In genomic region chr11:69804652-69804940, GRCm38 (mm10) we compare ENCODE assay signal across 9 mouse cellular contexts. TPM values are rescaled to one million over a fixed set of nuclear protein-coding genes. Genes with fewer than 3 reads are reported as not detected.
DNase-seq lines count a peak whose midpoint lies in the region; ATAC-seq and TF ChIP-seq lines count a peak whose summit lies in the region.
"Had no signal": no experiment of that assay in that cellular context is flagged by ENCODE, and none has a peak within 500 bp of the region (broad histone marks: within the 10 kb centered on the region; RNA-seq: fewer than 3 reads in every experiment).

No protein-coding gene starts in this region.

- H3K9ac ChIP-seq in heart, postnatal 0 days (replicated peaks; ENCODE audit: low read depth, low read length): no peak overlapping the region
- peak overlapping the region; percentile 19; the same call in 1 of the 2 replicates for H3K9ac ChIP-seq in midbrain, embryonic 13.5 days (replicated peaks)

- TF ChIP-seq EP300 in heart, postnatal 0 days (IDR thresholded peaks at IDR 0.05; ENCODE audit: low read depth): no peak

- H3K27ac ChIP-seq in heart, postnatal 0 days (ENCODE audit: low read depth): no peak overlapping the region
- no peak overlapping the region for H3K27ac ChIP-seq in midbrain, embryonic 13.5 days

- H3K9me3 ChIP-seq in heart, postnatal 0 days (replicated peaks; ENCODE audit: control insufficient read depth, low read length): no peaks in the 10 kb centered on the region
- H3K9me3 ChIP-seq in midbrain, embryonic 13.5 days: no peaks in the 10 kb centered on the region

- WGBS in heart, postnatal 0 days: 12% methylated on average over 12 of the region's 12 CpGs
- 6% methylated on average over 12 of the region's 12 CpGs for WGBS in midbrain, embryonic 13.5 days

- peaks cover 39% of the 10 kb centered on the region for H3K4me1 ChIP-seq in heart, postnatal 0 days (ENCODE audit: control insufficient read depth, insufficient read depth)
- H3K4me1 ChIP-seq in midbrain, embryonic 13.5 days (replicated peaks): peaks cover 56% of the 10 kb centered on the region

- peak; percentile 96 for DNase-seq in heart, adult 11 months
- no peak for DNase-seq in heart, adult 8-10 months (ENCODE audit: low spot score)
- no peak for DNase-seq in heart, postnatal 0 days (ENCODE audit: low spot score)
- peak; percentile 37 to 60 for DNase-seq in kidney, postnatal 4 days
- DNase-seq in layer of hippocampus, postnatal 14 days (ENCODE audit: low spot score in 2 of 2): no peak
- no peak for DNase-seq in left cerebral cortex, adult 8-10 months (ENCODE audit: low spot score in 2 of 2)
- DNase-seq in frontal cortex, postnatal 25 days (ENCODE audit: low spot score in 2 of 2): no peak

- H3K27me3 ChIP-seq in heart, postnatal 0 days (ENCODE audit: control insufficient read depth, insufficient read depth, low read length): peaks cover 24% of the 10 kb centered on the region
- H3K27me3 ChIP-seq in midbrain, embryonic 13.5 days: peaks cover 44% of the 10 kb centered on the region

- peak overlapping the region; percentile 84 for H3K4me2 ChIP-seq in heart, postnatal 0 days (ENCODE audit: low read depth, low read length)
- H3K4me2 ChIP-seq in midbrain, embryonic 13.5 days (replicated peaks): peak overlapping the region; percentile 97

- ATAC-seq in heart, postnatal 0 days (ENCODE audit: insufficient read depth, low read depth): no peak
- ATAC-seq in midbrain, embryonic 13.5 days: no peak

- H3K36me3 ChIP-seq in heart, postnatal 0 days (replicated peaks; ENCODE audit: control insufficient read depth, insufficient read depth, low read length): no peaks in the 10 kb centered on the region
- H3K36me3 ChIP-seq in midbrain, embryonic 13.5 days: no peaks in the 10 kb centered on the region

- peak overlapping the region; percentile 57 for H3K4me3 ChIP-seq in heart, postnatal 0 days (ENCODE audit: low read depth, low read length)
- H3K4me3 ChIP-seq in midbrain, embryonic 13.5 days (replicated peaks): peak overlapping the region; percentile 59; the same call in 1 of the 2 replicates

- TF ChIP-seq CTCF in heart, postnatal 0 days (IDR thresholded peaks at IDR 0.05; ENCODE audit: low read depth): no peak

RNA-seq across cellular contexts. Expression of gene Tmem102, which starts 0.8 kb away (rescaled TPM):
- total RNA-seq in heart, adult 8-10 months (2022): under 1 TPM; 0.14 to 0.57 (median 0.31) TPM
- total RNA-seq in heart, postnatal 0 days (2014; rRNA removed; ENCODE audit: low replicate concordance): 0.43 and 2.7 TPM in 2 replicates
- 2.6 TPM in 2 replicates for polyA plus RNA-seq in heart, postnatal 0 days (2015; fragmentation: Nextera tagmentation; extraction: Ambion mirVana)
- 0.44 and 0.52 TPM in 2 replicates for polyA plus RNA-seq in midbrain, embryonic 13.5 days (2015; fragmentation: Nextera tagmentation; extraction: Ambion mirVana)
- total RNA-seq in layer of hippocampus, postnatal 14 days (2021): not detected
- total RNA-seq in left cerebral cortex, adult 8-10 months (2022): under 1 TPM in 2 of 4 experiments, not detected in 2; 0.16 to 0.20 TPM
- polyA plus RNA-seq: erythroblast, embryonic 14.5 days had no signal

RNA-seq across cellular contexts. Expression of gene Fgf11, which starts 2.9 kb away (rescaled TPM):
- total RNA-seq in heart, adult 8-10 months (2022): 1 to 10 TPM; 2.1 to 3.3 (median 2.6) TPM
- total RNA-seq in heart, postnatal 0 days (2014; rRNA removed; ENCODE audit: low replicate concordance): 5.3 and 5.7 TPM in 2 replicates
- polyA plus RNA-seq in heart, postnatal 0 days (2015; fragmentation: Nextera tagmentation; extraction: Ambion mirVana): 0.75 and 1.0 TPM in 2 replicates
- polyA plus RNA-seq in midbrain, embryonic 13.5 days (2015; fragmentation: Nextera tagmentation; extraction: Ambion mirVana): 3.4 and 4.4 TPM in 2 replicates
- 10 to 100 TPM; 22.8 to 23.7 TPM for total RNA-seq in layer of hippocampus, postnatal 14 days (2021)
- 10 to 100 TPM; 18.8 to 22.3 (median 19.7) TPM for total RNA-seq in left cerebral cortex, adult 8-10 months (2022)

RNA-seq across cellular contexts. Expression of gene Chrnb1, which starts 8.9 kb away (rescaled TPM):
- 1 to 10 TPM; 2.2 to 4.3 (median 3.8) TPM for total RNA-seq in heart, adult 8-10 months (2022)
- 2.5 and 11.2 TPM in 2 replicates for total RNA-seq in heart, postnatal 0 days (2014; rRNA removed; ENCODE audit: low replicate concordance)
- polyA plus RNA-seq in heart, postnatal 0 days (2015; fragmentation: Nextera tagmentation; extraction: Ambion mirVana): 2.7 and 3.1 TPM in 2 replicates
- polyA plus RNA-seq in midbrain, embryonic 13.5 days (2015; fragmentation: Nextera tagmentation; extraction: Ambion mirVana): 0.83 and 0.85 TPM in 2 replicates
- total RNA-seq in layer of hippocampus, postnatal 14 days (2021): 1 to 10 TPM; 1.0 to 1.1 TPM
- 1 to 10 TPM in 2 of 4 experiments, under 1 TPM in 2; 0.51 to 1.2 (median 0.92) TPM for total RNA-seq in left cerebral cortex, adult 8-10 months (2022)
- polyA plus RNA-seq: erythroblast, embryonic 14.5 days had no signal

RNA-seq across cellular contexts. Expression of gene Gm39566, which starts 10.5 kb away (rescaled TPM):
- not detected for total RNA-seq in heart, adult 8-10 months (2022)
- total RNA-seq in heart, postnatal 0 days (2014; rRNA removed; ENCODE audit: low replicate concordance): not detected in 2 replicates
- not detected in 2 replicates for polyA plus RNA-seq in heart, postnatal 0 days (2015; fragmentation: Nextera tagmentation; extraction: Ambion mirVana)
- polyA plus RNA-seq in midbrain, embryonic 13.5 days (2015; fragmentation: Nextera tagmentation; extraction: Ambion mirVana): not detected in 2 replicates
- not detected for total RNA-seq in layer of hippocampus, postnatal 14 days (2021)
- not detected for total RNA-seq in left cerebral cortex, adult 8-10 months (2022)
- polyA plus RNA-seq: erythroblast, embryonic 14.5 days had no signal

RNA-seq across cellular contexts. Expression of gene Spem2, which starts 13.7 kb away (rescaled TPM):
- total RNA-seq in heart, adult 8-10 months (2022): not detected
- not detected in 2 replicates for total RNA-seq in heart, postnatal 0 days (2014; rRNA removed; ENCODE audit: low replicate concordance)
- polyA plus RNA-seq in heart, postnatal 0 days (2015; fragmentation: Nextera tagmentation; extraction: Ambion mirVana): not detected in 2 replicates
- not detected in 2 replicates for polyA plus RNA-seq in midbrain, embryonic 13.5 days (2015; fragmentation: Nextera tagmentation; extraction: Ambion mirVana)
- not detected for total RNA-seq in layer of hippocampus, postnatal 14 days (2021)
- total RNA-seq in left cerebral cortex, adult 8-10 months (2022): not detected
- polyA plus RNA-seq: erythroblast, embryonic 14.5 days had no signal

Comparison
In these comparisons a context has a peak if more than half of its experiments do, and no peak if none do; other contexts are left out.
1. DNase-seq: peak in heart, adult 11 months (single experiment) and kidney, postnatal 4 days (2 of 2); none in heart, adult 8-10 months (single experiment), heart, postnatal 0 days (single experiment), layer of hippocampus, postnatal 14 days (0 of 2), left cerebral cortex, adult 8-10 months (0 of 2) and frontal cortex, postnatal 25 days (0 of 2).